Mouse (Mus musculus) lung, postnatal 0 days (tissue): Measurements from ENCODE around the gene Frat1. TPM values are rescaled to one million over a fixed set of nuclear protein-coding genes. Genes with fewer than 3 reads are reported as not detected.
A peak's percentile ranks its signal among the peaks of the same experiment; 100 is the strongest.

ENCODE experiments used
- ATAC-seq: fragments of 200-750 bp; cut with Nextera tagmentation; 2 replicates; pipeline ENCODE4 v1.8.0; 2017; ENCODE audit warnings: moderate library complexity
- DNase-seq: peaks from one replicate; pipeline ENCODE4 v3.0.0-alpha.2; 2016; ENCODE audit warnings: low spot score
- H3K27ac ChIP-seq: fragments of 300-500 bp; sonication (generic); 2 replicates; pipeline ENCODE4 v1.5.1; 2014; ENCODE audit warnings: antibody characterized with exemption, mild to moderate bottlenecking, low read length, mixed read lengths
- H3K27me3 ChIP-seq: fragments of 300-500 bp; sonication (generic); replicated peaks from 2 replicates; pipeline ENCODE4 v1.6.1; 2014; ENCODE audit warnings: low read length, mixed read lengths; ENCODE audit not compliant: insufficient read depth
- H3K36me3 ChIP-seq: fragments of 300-500 bp; sonication (generic); 2 replicates; pipeline ENCODE4 v1.6.1; 2014; ENCODE audit warnings: low read length, mixed read lengths; ENCODE audit not compliant: insufficient read depth
- H3K4me1 ChIP-seq: fragments of 300-500 bp; sonication (generic); 2 replicates; pipeline ENCODE4 v1.6.1; 2014; ENCODE audit warnings: antibody characterized with exemption, low read depth, low read length, mixed read lengths; ENCODE audit not compliant: insufficient read depth
- H3K4me2 ChIP-seq: fragments of 300-500 bp; sonication (generic); replicated peaks from 2 replicates; pipeline ENCODE4 v1.6.1; 2014; ENCODE audit warnings: low read depth, mild to moderate bottlenecking, low read length, moderate library complexity, mixed read lengths
- H3K4me3 ChIP-seq: fragments of 300-500 bp; sonication (generic); 2 replicates; pipeline ENCODE4 v1.5.1; 2014; ENCODE audit warnings: low read depth, low read length
- H3K9ac ChIP-seq: fragments of 300-500 bp; sonication (generic); replicated peaks from 2 replicates; pipeline ENCODE4 v1.6.1; 2014; ENCODE audit warnings: low read depth, mild to moderate bottlenecking
- H3K9me3 ChIP-seq: fragments of 300-500 bp; sonication (generic); 2 replicates; pipeline ENCODE4 v1.6.1; 2016; ENCODE audit warnings: low read length, mixed read lengths
- CTCF ChIP-seq: IDR thresholded peaks from 2 replicates; pipeline ENCODE4 v1.5.1; 2016; ENCODE audit warnings: antibody characterized with exemption, mild to moderate bottlenecking
- EP300 ChIP-seq: IDR thresholded peaks from 2 replicates; pipeline ENCODE4 v1.6.1; 2016; ENCODE audit warnings: antibody characterized with exemption, mild to moderate bottlenecking, control low read depth
- whole genome bisulfite sequencing: fragments of 180-500 bp; shearing (Covaris S2); extraction: QIAGEN DNeasy Blood & Tissue Kit; methylation state at CpG from one replicate; pipeline ENCODE4 v1.1.7; 2014; 5-methylcytosine and 5-hydroxymethylcytosine counted together
- polyA plus RNA-seq: library from polyadenylated mRNA; unstranded; fragments of >200 nt; fragmentation: Nextera tagmentation; extraction: Ambion mirVana; gene quantifications from 2 replicates; pipeline ENCODE4 v1.2.1, GENCODE M21; 2015

Gene Frat1
- polyA plus RNA-seq, 1 experiment from 2014 or later: 14.1 TPM

DNA sequence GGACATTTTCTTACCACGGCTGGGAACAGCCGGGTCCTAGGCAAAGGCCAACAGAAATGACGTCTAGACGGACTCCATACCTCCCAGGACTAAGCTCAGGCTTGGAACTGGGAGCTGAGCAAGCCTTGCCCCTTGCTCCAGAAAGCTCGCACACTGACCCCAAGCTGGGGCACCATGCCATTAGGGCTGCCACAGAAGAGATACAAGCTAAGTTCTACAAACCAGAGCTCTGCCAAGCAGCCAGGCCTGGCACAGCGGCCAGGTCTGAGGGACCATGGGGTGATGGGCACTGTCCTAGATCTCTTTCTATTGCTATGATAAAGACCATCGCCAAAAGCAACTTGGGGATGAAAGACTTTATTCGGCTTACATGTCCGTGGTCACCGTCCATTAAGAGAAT, 17.2 kb upstream of the Frat1 start:
- 85% methylated on average over 10 of the region's 10 CpGs for WGBS
- no peaks in the 10 kb centered on the region for H3K36me3 ChIP-seq
- H3K9ac ChIP-seq: no peak overlapping the region
- no peak for ATAC-seq
- TF ChIP-seq EP300: no peak
- no peak for TF ChIP-seq CTCF
- no peak overlapping the region for H3K4me2 ChIP-seq
- H3K9me3 ChIP-seq: no peaks in the 10 kb centered on the region
- DNase-seq: no peak
- H3K27ac ChIP-seq: no peak overlapping the region
- H3K4me3 ChIP-seq: no peak overlapping the region
- H3K4me1 ChIP-seq: no peaks in the 10 kb centered on the region
- no peaks in the 10 kb centered on the region for H3K27me3 ChIP-seq

DNA sequence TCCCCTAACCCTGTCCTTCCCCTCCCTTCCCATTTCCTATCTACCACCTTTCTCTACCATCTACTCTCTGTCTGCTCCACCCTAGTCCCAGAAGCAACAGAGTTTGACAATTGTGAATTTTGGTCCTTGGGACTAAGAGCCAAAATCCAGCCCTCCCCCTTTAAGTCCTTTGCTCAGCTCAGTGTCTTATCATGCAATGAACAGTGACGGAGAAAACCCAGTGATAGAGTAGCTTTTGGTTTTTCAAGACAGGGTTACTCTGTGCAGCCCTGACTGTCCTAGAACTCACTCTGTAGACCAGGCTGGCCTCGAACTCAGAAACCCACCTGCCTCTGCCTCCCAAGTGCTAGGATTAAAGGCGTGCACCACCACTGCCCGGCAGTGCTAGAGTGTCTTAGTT, 16.4 kb upstream of the Frat1 start:
- Histone ChIP-seq H3K4me1 (no peaks in the 10 kb centered on the region), H3K4me2 (no peak overlapping the region), H3K4me3 (no peak overlapping the region), H3K9ac (no peak overlapping the region), H3K27me3 (no peaks in the 10 kb centered on the region), H3K27ac (no peak overlapping the region), H3K36me3 (no peaks in the 10 kb centered on the region), H3K9me3 (no peaks in the 10 kb centered on the region)
- DNase-seq: no peak
- TF ChIP-seq CTCF (no peak), EP300 (no peak)
- WGBS: 93% methylated on average over 4 of the region's 4 CpGs
- no peak for ATAC-seq

DNA sequence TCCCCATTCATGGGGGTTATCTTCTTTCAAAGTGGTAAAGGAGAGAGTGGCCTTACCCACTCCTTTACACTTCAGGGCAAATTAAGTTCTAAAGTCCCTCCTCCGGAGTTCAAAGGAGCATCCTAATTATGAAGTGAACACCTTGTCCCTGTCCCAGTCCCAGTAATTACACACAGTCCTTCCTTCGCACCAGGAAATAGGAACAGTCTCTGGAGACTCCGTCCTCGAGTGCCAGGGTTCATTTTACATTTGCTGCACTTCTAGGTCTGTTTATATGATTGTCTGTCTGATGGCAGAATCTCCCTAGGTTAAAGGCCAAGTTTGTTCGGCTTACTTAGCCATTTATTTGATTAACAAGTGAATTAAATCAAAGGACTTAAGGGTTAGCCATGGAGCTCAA, 13.4 kb upstream of the Frat1 start:
- DNase-seq: no peak
- Histone ChIP-seq H3K4me1 (no peaks in the 10 kb centered on the region), H3K4me3 (0 out of 2 replicates have a peak overlapping the region, but pooled peaks have one; percentile 4), H3K36me3 (no peaks in the 10 kb centered on the region), H3K9me3 (no peaks in the 10 kb centered on the region), H3K9ac (no peak overlapping the region), H3K27me3 (no peaks in the 10 kb centered on the region), H3K4me2 (no peak overlapping the region; the same call in 1 of the 2 replicates), H3K27ac (peak overlapping the region; percentile 51; the same call in 1 of the 2 replicates)
- no peak for TF ChIP-seq CTCF
- TF ChIP-seq EP300: no peak
- ATAC-seq: peak; percentile 4; the same call in 1 of the 2 replicates
- WGBS: 42% methylated on average over 5 of the region's 5 CpGs

DNA sequence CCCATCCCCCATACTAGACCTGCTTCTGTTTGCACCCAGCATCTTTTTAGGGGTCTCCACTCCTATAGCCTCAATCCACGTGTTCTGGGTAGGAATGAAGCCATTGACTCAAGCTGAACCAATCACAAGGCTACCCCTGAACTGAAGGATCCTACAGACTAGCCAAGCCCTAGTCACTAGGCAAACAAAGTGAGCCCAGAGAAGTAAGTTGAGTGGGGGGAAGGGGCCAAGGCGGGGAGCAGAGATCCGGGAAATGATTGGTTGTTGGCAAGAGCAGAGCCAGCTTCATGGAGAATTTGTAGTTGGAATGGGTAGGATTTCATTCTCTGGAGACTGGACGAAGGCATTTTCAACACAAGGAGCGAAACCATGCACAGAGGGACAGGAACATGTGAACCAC, 12.9 kb upstream of the Frat1 start:
- Histone ChIP-seq H3K4me1 (no peaks in the 10 kb centered on the region), H3K9ac (no peak overlapping the region), H3K27ac (peak overlapping the region; percentile 73), H3K4me3 (0 out of 2 replicates have a peak overlapping the region, but pooled peaks have one; percentile 4), H3K4me2 (no peak overlapping the region; the same call in 1 of the 2 replicates), H3K27me3 (no peaks in the 10 kb centered on the region), H3K36me3 (no peaks in the 10 kb centered on the region), H3K9me3 (no peaks in the 10 kb centered on the region)
- ATAC-seq (peak; percentile 91), DNase-seq (peak; percentile 76)
- TF ChIP-seq CTCF (no peak), EP300 (no peak)
- 46% methylated on average over 5 of the region's 5 CpGs for WGBS

DNA sequence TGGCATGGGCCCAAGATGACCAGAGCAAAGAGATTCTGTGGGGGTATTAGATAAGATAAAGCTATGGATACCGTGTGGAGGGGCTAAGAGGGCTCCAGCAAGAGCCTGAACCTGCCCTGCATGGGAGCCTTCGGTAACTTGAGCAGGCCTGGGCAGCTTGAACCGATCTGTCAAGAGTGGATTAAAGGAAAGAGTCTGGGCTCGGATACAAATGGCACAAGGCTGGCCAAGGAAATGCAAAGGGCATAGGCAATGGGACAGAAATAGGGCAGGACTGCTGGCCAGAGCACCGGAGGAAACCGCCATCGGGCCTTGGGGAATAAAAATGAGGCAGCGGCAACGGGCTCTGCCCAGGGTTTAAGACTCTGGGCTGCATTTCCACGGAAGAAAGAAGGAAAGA, 12.4 kb upstream of the Frat1 start:
- H3K4me2 ChIP-seq: no peak overlapping the region
- H3K36me3 ChIP-seq: no peaks in the 10 kb centered on the region
- WGBS: 42% methylated on average over 10 of the region's 10 CpGs
- H3K4me1 ChIP-seq: no peaks in the 10 kb centered on the region
- no peak for TF ChIP-seq EP300
- no peak for TF ChIP-seq CTCF
- H3K27me3 ChIP-seq: no peaks in the 10 kb centered on the region
- H3K4me3 ChIP-seq: no peak overlapping the region
- DNase-seq (no peak), ATAC-seq (peak; percentile 46)
- no peaks in the 10 kb centered on the region for H3K9me3 ChIP-seq
- peak overlapping the region; percentile 73 for H3K27ac ChIP-seq
- H3K9ac ChIP-seq: no peak overlapping the region

DNA sequence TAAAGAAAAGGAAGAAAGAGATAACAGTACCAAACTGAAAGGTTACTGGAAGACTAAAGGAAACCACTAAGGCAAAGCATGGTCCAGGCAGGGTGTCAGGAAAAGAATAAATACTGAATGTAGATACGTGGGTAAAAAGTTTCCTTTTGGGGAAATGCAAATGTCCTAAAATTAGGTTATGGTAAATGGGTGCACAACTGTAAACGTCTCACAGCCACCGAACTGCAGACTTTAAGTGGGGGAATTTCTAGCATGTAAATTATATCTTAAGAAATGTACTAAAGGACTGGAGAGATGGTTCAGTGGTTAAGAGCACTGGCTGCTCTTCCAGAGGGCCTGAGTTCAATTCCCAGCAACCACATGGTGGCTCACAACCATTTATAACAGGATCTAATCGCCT, 11.0 kb upstream of the Frat1 start:
- DNase-seq (no peak), ATAC-seq (no peak)
- H3K4me1 ChIP-seq: no peaks in the 10 kb centered on the region
- 72% methylated on average over 4 of the region's 4 CpGs for WGBS
- H3K27me3 ChIP-seq: no peaks in the 10 kb centered on the region
- H3K4me3 ChIP-seq: no peak overlapping the region
- no peak overlapping the region for H3K27ac ChIP-seq
- no peaks in the 10 kb centered on the region for H3K36me3 ChIP-seq
- H3K9me3 ChIP-seq: no peaks in the 10 kb centered on the region
- no peak overlapping the region for H3K4me2 ChIP-seq
- no peak overlapping the region for H3K9ac ChIP-seq
- no peak for TF ChIP-seq EP300
- no peak for TF ChIP-seq CTCF

DNA sequence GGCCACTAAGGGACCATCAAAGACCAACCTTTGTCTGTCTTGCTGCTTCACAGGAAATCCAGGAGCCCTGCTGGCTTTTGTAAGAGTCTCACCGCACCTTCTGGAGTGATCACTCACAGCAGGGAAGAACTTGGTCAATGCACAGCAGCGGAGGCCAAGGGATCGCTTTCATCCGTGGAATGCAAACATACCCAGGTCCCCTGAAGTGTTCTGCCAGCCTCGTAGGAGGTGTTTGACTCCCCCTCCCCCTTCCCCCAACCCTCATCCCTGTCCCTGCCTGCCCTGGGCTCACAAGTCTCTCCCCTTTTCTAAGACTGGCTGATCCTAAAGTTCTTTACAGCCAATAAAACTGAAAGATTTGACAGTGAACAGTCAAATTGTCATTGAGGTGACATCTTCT, 8.3 kb upstream of the Frat1 start:
- H3K27me3 ChIP-seq: no peaks in the 10 kb centered on the region
- H3K27ac ChIP-seq: no peak overlapping the region
- H3K4me1 ChIP-seq: no peaks in the 10 kb centered on the region
- no peak overlapping the region for H3K9ac ChIP-seq
- TF ChIP-seq EP300 (no peak), CTCF (no peak)
- no peaks in the 10 kb centered on the region for H3K36me3 ChIP-seq
- H3K4me2 ChIP-seq: no peak overlapping the region
- H3K4me3 ChIP-seq: no peak overlapping the region
- no peaks in the 10 kb centered on the region for H3K9me3 ChIP-seq
- WGBS: 13% methylated on average over 5 of the region's 5 CpGs
- DNase-seq (peak; percentile 53), ATAC-seq (peak; percentile 74)
